Mouse (Mus musculus): ENCODE measurements around the gene Wfdc2.
A peak's percentile ranks its signal among the peaks of the same experiment; 100 is the strongest.
"Not testable (repeated sequence)": the region's sequence is repeated elsewhere in the genome, so short reads cannot be mapped to it uniquely, and the experiment has no call there.

Gene Wfdc2

GRCm38 (mm10) chr2:164549338-164549737 is 12.9 kb upstream of the Wfdc2 start:
- DNase-seq (ENCODE audit: low read depth, low spot score) = no peak

DNA sequence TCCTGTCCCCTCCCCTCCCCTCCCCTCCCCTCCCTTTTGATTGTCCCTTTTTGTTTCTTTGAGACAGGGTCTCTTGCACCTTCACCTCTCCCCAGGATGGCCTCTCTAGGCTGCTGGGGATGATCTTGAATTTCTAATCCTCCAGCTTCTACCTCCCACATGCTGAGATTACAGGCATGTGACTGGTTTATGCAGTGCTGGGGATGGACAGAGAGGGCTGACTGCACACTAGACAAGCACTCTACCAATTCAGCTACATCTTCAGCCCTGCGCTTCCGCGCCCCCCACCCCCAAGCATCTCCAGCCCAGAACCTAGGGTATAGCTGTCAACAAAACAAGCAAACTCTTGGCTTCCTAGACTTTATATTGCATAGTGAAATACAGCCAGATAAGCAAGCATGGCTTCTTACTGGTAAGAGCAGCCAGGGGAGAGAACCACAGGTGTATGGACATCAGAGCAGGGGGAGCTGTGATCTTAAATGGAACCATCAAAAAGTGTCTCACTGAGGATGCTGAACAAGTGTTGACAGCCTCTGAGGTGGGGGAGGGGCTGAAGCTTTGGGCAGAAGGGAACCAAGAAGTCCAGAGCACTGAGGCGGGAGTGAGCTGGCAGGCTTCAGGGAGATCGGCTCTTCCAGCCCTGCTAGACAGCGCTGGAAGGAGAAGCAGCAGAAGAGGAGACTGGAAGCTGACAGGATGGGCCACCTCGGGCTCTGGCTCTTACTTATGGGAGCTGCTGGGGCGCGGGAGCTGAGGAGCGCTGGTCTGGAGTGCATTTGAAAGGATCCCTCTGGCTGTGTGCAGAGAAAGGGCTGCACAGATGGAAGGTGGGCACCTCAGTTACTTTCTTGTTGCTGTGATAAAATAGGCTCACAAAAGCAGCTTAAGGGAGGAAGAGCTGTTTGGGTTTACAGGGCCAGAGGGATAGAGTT is 12.0 kb upstream of the Wfdc2 start:
- DNase-seq (ENCODE audit: low read depth, low spot score) = peak; percentile 41

GRCm38 (mm10) chr2:164550895-164551269 is 11.3 kb upstream of the Wfdc2 start:
- no peak for DNase-seq (ENCODE audit: low read depth, low spot score)

GRCm38 (mm10) chr2:164551502-164551901 is 10.7 kb upstream of the Wfdc2 start:
- no peak for DNase-seq (ENCODE audit: low read depth, low spot score)

GRCm38 (mm10) chr2:164558426-164558825 is 3.8 kb upstream of the Wfdc2 start:
- no peak for DNase-seq (ENCODE audit: low read depth, low spot score)

- DNase-seq (ENCODE audit: low read depth, low spot score) = no peak
Measured at GRCm38 (mm10) chr2:164558991-164559645, 3.1 kb upstream of the Wfdc2 start.

DNA sequence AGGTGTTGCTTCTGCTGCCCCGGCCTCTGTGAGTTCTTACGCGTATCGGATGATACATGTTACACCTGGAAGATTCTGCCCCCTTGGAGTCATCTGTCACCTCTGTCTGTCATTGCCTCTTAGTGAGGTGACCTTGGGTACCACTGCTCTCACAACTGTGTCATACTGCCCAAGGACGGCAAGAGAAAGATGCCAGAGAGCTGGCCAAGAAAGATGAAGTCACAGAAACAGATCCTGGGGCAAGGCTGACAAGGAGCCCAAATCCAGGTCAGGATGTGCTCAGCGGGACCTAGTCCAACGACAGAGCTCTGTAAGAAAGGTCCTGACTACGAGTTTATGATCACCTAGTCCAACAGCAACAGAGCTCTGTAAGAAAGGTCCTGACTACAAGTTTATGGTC is 2.1 kb upstream of the Wfdc2 start:
- DNase-seq (ENCODE audit: low read depth, low spot score) = no peak

GRCm38 (mm10) chr2:164563339-164564038 is 1.3 kb downstream of the Wfdc2 start:
- DNase-seq (ENCODE audit: low read depth, low spot score) = no peak

- no peak for DNase-seq (ENCODE audit: low read depth, low spot score)
Measured at GRCm38 (mm10) chr2:164564346-164564745, 2.1 kb downstream of the Wfdc2 start.

- no peak for DNase-seq (ENCODE audit: low read depth, low spot score)
Measured at GRCm38 (mm10) chr2:164566997-164567396, 4.8 kb downstream of the Wfdc2 start.

GRCm38 (mm10) chr2:164567460-164567859 is 5.2 kb downstream of the Wfdc2 start:
- no peak for DNase-seq (ENCODE audit: low read depth, low spot score)

DNA sequence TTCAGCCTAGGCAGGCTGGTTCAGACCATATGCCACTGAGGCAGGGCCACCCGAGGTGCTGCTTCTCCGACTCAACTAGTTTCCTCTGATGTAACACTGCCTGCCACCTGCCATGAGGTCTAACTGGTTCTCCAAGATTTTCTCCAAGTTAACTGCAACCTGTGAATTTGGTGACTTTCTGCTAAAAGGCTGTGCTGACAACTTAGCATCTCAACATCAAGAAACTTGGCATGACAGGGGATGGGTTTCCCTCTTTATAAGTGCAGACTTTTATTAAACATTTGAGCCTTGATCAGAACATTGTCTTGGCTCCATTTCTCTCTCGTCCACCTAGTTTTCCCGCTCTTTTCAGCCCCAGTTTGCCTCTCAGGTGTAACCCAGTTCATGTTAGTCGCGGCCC is 11.1 kb downstream of the Wfdc2 start, which contains the start of gene Spint3:
Gene Spint3 (minus strand): TSS at position 101 of the 400 bp plus-strand sequence.
- not testable (repeated sequence) for DNase-seq (ENCODE audit: low read depth, low spot score)

DNA sequence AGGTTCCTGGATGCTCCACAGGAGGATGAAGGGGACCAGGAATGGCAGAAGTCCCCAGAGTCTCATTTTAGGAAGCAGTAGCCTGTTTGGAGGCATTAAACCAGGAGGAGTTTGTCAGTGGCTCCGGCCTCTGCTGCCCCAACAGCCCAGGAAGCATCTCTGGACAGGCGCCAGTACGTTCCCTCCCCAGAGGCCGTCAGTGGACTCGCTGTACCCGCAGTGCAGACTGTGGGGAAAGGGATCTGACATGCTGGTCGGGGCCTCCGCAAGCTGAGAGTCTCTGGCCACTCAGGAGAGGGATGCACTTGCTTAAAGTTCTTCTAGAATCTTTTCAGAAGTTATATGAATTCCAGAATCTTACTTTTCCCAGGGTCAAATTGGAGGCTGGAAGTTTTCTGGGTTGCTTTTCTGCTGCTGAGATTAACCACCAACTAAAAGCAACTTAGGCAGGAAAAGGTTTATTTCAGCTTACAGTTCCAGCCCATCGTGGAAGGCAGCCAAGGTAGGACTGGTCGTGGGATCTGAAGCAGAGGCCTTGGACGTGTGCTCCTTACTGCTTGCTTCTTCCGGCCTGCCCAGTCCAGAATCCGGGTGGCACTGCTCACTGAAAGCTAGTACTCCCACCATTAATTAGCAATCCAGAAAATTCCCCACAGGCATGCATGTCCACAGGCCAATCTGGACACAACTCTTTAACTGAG is 23.0 kb downstream of the Wfdc2 start, which contains the start of gene Wfdc6a:
Gene Wfdc6a (minus strand): TSS at position 423 of the 701 bp plus-strand sequence.
- not testable (repeated sequence) for DNase-seq (ENCODE audit: low read depth, low spot score)

DNA sequence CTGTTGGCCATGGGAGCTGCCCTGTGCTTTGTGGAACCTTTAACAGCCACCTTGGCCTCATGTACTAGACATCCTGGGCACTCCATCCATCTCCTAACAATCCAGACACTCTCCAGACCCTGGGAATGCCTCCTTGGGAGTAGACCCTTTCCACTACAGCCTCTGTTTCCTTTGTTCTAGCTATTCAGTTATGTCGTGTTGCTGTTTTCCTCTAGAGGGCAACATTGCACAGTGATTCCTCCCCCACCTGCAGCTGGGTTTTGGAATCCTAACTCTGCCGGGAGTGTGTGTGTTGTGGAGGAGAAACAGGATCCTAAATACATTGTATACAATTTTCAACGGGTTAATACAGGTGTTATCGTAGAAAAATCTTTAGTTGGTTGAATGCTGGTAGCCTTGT is 29.8 kb downstream of the Wfdc2 start:
- DNase-seq (ENCODE audit: low read depth, low spot score) = peak; percentile 15

GRCm38 (mm10) chr2:164593494-164593893 is 31.3 kb downstream of the Wfdc2 start, which contains the start of gene Eppin:
TSS of gene Eppin (minus strand) at chr2:164593594.
- DNase-seq (ENCODE audit: low read depth, low spot score) = no peak

- no peak for DNase-seq (ENCODE audit: low read depth, low spot score)
Measured at GRCm38 (mm10) chr2:164600179-164600578, 38.0 kb downstream of the Wfdc2 start.

DNA sequence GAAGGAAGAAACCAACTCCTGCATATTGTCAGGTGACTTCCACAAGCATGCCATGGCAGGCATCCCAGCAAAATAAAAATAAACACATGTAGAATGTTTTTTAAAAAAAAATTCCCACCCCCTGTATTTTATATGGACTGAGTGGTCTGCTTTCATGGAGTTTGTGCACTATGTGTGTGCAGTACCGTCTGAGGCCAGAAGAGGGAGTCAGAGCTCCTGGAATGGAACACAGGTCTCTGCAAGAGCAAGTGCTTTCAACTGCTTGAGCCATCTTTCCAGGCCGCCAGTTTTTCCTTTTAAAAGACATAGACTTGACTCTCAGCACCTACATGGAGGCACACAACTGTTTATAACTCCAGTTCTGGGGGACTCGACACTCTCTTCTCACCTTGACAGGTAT is 41.3 kb downstream of the Wfdc2 start:
- DNase-seq (ENCODE audit: low read depth, low spot score) = no peak

GRCm38 (mm10) chr2:164604411-164604810 is 42.2 kb downstream of the Wfdc2 start:
- DNase-seq (ENCODE audit: low read depth, low spot score) = no peak

- DNase-seq (ENCODE audit: low read depth, low spot score) = no peak
Measured at GRCm38 (mm10) chr2:164608781-164609180, 46.6 kb downstream of the Wfdc2 start.

GRCm38 (mm10) chr2:164613471-164613870 is 51.3 kb downstream of the Wfdc2 start, which contains the start of the genes Wfdc6b and Wfdc8:
TSS of gene Wfdc6b (plus strand) at chr2:164613522.
TSS of gene Wfdc8 (minus strand) at chr2:164613626.
- DNase-seq (ENCODE audit: low read depth, low spot score) = not testable (repeated sequence)

GRCm38 (mm10) chr2:164615386-164615785 is 53.2 kb downstream of the Wfdc2 start:
- no peak for DNase-seq (ENCODE audit: low read depth, low spot score)

Measured in retina, adult 2 months (tissue).